Mouse (Mus musculus) E14TG2a.4 (cell line): ENCODE measurements around the gene Ttll1.
"Not testable (repeated sequence)": the region's sequence is repeated elsewhere in the genome, so short reads cannot be mapped to it uniquely, and the experiment has no call there.

Experiments
- CTCF ChIP-seq: conservative IDR thresholded peaks from 2 replicates; pipeline ENCODE4 v1.5.1; 2014; ENCODE audit warnings: low read length
- NANOG ChIP-seq: IDR thresholded peaks from 2 replicates; pipeline ENCODE4 v1.6.1; 2014; ENCODE audit warnings: borderline replicate concordance, low read length, mixed read lengths

DNA sequence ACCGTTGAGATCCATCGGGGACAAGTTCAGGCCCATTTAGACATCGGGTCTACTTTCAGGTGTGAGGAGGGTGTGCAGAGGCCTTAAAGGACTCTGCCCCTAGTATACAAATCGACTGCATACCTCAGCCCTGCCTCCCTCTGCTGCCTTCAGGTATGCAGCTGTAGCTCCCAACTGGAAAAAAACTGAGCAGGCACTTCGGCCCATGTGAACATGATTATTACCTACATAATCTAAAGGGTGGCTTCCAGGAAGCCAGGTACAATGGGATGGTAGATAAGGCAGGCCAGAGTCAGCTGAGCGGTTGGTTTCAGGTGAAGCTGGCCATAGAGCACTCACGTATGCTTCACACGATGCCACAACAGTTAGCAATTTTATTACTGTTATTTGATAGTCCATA, 48.3 kb downstream of the Ttll1 start:
- TF ChIP-seq NANOG, CTCF: not testable (repeated sequence)
